Mouse (Mus musculus) heart, embryonic 12.5 days (tissue): Measurements from ENCODE around the gene Btc. TPM values are rescaled to one million over a fixed set of nuclear protein-coding genes. Genes with fewer than 3 reads are reported as not detected.

ENCODE experiments used
- ATAC-seq: fragments of 200-750 bp; cut with Nextera tagmentation; 2 replicates; pipeline ENCODE4 v1.8.0; 2017; ENCODE audit warnings: moderate TSS enrichment, moderate library complexity; ENCODE audit not compliant: insufficient number of reproducible peaks, low FRiP score
- H3K27ac ChIP-seq: fragments of 300-500 bp; sonication (generic); 2 replicates; pipeline ENCODE4 v1.5.1; 2016; ENCODE audit warnings: mild to moderate bottlenecking, moderate library complexity; ENCODE audit not compliant: poor library complexity, severe bottlenecking
- H3K27me3 ChIP-seq: fragments of 300-500 bp; sonication (generic); replicated peaks from 2 replicates; pipeline ENCODE4 v1.6.1; 2016; ENCODE audit warnings: mild to moderate bottlenecking, moderate library complexity
- H3K36me3 ChIP-seq: fragments of 300-500 bp; sonication (generic); 2 replicates; pipeline ENCODE4 v1.6.1; 2016; ENCODE audit warnings: mild to moderate bottlenecking, moderate library complexity
- H3K4me1 ChIP-seq: fragments of 300-500 bp; sonication (generic); replicated peaks from 2 replicates; pipeline ENCODE4 v1.6.1; 2016; ENCODE audit warnings: mild to moderate bottlenecking
- H3K4me2 ChIP-seq: fragments of 300-500 bp; sonication (generic); 2 replicates; pipeline ENCODE4 v1.6.1; 2016; ENCODE audit warnings: mild to moderate bottlenecking, moderate library complexity
- H3K4me3 ChIP-seq: fragments of 300-500 bp; sonication (generic); 2 replicates; pipeline ENCODE4 v1.5.1; 2016; ENCODE audit warnings: mild to moderate bottlenecking
- H3K9ac ChIP-seq: fragments of 300-500 bp; sonication (generic); 2 replicates; pipeline ENCODE4 v1.6.1; 2016; ENCODE audit warnings: mild to moderate bottlenecking, moderate library complexity
- H3K9me3 ChIP-seq: fragments of 300-500 bp; sonication (generic); replicated peaks from 2 replicates; pipeline ENCODE4 v1.6.1; 2016; ENCODE audit warnings: mild to moderate bottlenecking, moderate library complexity
- WGBS: fragments of 180-500 bp; shearing (Covaris S2); methylation state at CpG from one replicate; pipeline ENCODE4 v1.1.7; 2016; 5-methylcytosine and 5-hydroxymethylcytosine counted together
- polyA plus RNA-seq: library from polyadenylated mRNA; unstranded; fragments of >200 nt; fragmentation: Nextera tagmentation; extraction: Ambion mirVana; gene quantifications from 2 replicates; pipeline ENCODE4 v1.2.1, GENCODE M21; 2016

The Btc gene
- polyA plus RNA-seq, 1 experiment from 2014 or later = 1.3 TPM

DNA sequence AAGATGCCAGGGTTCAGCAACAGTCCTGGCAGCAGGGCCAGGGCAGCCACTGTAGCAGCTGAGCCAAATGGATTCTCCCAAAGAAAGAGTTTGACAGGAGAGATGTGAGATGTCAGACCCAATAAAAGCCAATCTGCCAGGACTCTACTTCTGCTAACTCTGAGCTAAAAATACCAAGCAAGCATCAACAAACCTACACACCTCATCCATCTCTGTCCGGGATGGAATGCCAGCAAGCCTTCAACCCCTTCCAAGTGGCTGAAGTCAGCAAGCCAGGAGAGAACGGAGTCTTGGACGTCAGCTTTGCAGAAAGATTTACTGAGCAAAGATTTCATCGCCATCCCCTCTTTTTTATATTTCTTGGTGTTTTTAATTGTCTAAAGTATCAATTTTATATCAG is 88.8 kb downstream of the Btc start:
- no peak overlapping the region for H3K4me2 ChIP-seq
- no peak for ATAC-seq
- H3K27me3 ChIP-seq = no peaks in the 10 kb centered on the region
- H3K4me1 ChIP-seq = no peaks in the 10 kb centered on the region
- H3K9me3 ChIP-seq = no peaks in the 10 kb centered on the region
- H3K9ac ChIP-seq = no peak overlapping the region
- H3K27ac ChIP-seq = no peak overlapping the region
- no peak overlapping the region for H3K4me3 ChIP-seq
- no peaks in the 10 kb centered on the region for H3K36me3 ChIP-seq
- 46% methylated on average over 4 of the region's 4 CpGs for WGBS

DNA sequence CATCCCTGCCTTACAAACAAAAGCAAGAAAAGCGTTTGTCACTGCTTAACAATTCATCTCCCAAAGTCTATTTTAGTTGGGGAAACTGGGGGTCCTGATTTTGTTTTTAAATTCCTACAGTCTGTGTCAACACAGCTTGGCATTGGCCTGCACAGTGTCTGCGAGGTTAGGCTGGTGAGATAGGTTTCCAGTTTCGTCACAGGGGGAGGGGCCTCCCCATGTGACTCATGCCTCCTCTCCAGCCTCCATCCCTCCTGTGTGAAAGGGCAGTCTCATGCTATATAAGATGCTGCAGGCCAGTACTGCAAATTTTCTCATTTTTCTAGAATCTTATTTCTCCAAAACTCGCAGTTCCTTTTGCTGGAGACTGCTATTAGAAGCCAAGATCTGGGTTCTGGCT is 91.0 kb downstream of the Btc start:
- H3K9ac ChIP-seq = no peak overlapping the region
- no peak overlapping the region for H3K4me2 ChIP-seq
- no peaks in the 10 kb centered on the region for H3K4me1 ChIP-seq
- no peak overlapping the region for H3K27ac ChIP-seq
- WGBS = 26% methylated on average over 4 of the region's 4 CpGs
- no peak overlapping the region for H3K4me3 ChIP-seq
- H3K36me3 ChIP-seq = no peaks in the 10 kb centered on the region
- H3K9me3 ChIP-seq = no peaks in the 10 kb centered on the region
- ATAC-seq = no peak
- no peaks in the 10 kb centered on the region for H3K27me3 ChIP-seq

DNA sequence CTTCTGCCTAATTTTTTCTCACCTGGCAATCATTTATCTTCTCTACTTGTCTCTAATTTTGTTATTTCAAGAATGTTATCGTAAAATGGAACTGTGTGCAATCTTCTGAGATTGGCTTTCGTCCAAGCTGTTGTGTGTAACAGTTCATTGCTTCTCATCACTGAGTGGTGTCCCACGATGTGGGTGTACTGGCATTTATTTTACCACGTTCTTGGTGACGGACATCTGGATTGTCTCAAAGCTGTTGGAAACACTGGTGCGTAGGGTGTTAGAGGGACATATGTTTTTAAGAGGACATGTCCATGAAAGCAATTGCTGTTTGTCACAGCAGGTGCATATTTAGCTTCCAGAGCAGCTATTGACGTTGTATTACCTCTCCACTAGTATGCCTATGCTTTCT is 94.2 kb downstream of the Btc start:
- no peaks in the 10 kb centered on the region for H3K4me1 ChIP-seq
- H3K4me3 ChIP-seq = no peak overlapping the region
- H3K4me2 ChIP-seq = no peak overlapping the region
- H3K27me3 ChIP-seq = no peaks in the 10 kb centered on the region
- no peak for ATAC-seq
- H3K9ac ChIP-seq = no peak overlapping the region
- H3K36me3 ChIP-seq = no peaks in the 10 kb centered on the region
- 57% methylated on average over 7 of the region's 7 CpGs for WGBS
- H3K27ac ChIP-seq = no peak overlapping the region
- no peaks in the 10 kb centered on the region for H3K9me3 ChIP-seq

DNA sequence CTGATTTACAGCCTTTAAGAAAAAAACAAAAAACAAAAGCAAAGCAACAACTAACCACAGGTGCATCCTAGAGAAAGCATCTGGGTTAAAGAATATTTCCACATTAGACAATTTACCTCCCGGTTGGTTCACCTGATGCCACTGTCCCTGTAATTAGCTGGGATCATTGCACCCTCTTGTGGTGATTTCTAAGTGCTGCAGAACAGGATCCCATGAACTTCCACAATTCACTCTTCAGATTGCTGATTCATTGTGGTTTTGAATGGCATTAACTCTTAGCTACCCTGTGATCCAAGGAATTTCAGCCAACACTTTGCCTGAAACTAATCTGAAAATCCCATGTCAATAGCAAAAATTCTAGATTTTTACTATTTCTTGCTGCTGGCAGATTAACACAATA is 94.9 kb downstream of the Btc start:
- no peaks in the 10 kb centered on the region for H3K4me1 ChIP-seq
- H3K27ac ChIP-seq = no peak overlapping the region
- ATAC-seq = no peak
- no peaks in the 10 kb centered on the region for H3K9me3 ChIP-seq
- WGBS = 11% methylated on average over 1 of the region's 1 CpGs
- H3K4me2 ChIP-seq = no peak overlapping the region
- H3K36me3 ChIP-seq = no peaks in the 10 kb centered on the region
- no peak overlapping the region for H3K4me3 ChIP-seq
- H3K9ac ChIP-seq = no peak overlapping the region
- H3K27me3 ChIP-seq = no peaks in the 10 kb centered on the region

Other genes with a start within 250 kb of the Btc start
- gene Parm1, start 114.6 kb upstream of the Btc start, polyA plus RNA-seq = 30.5 and 30.6 TPM in 2 replicates